Mouse (Mus musculus): ENCODE data around the gene Cmc1. TPM values are rescaled to one million over a fixed set of nuclear protein-coding genes. Genes with fewer than 3 reads are reported as not detected.

Gene Cmc1
- polyA plus RNA-seq (2014; fragmentation: Illumina TruSeq; extraction: RNeasy Lipid Tissue Mini Kit (QIAGEN cat#74804); ENCODE audit: low read depth, low replicate concordance) = 123 TPM

GRCm38 (mm10) chr9:118149407-118150402, at the start of gene Cmc1:
TSS of gene Cmc1 (minus strand) at chr9:118150177.

GRCm38 (mm10) chr9:118040218-118041021, 109.6 kb downstream of the Cmc1 start, which contains the start of gene Azi2:
TSS of gene Azi2 (plus strand) at chr9:118040499.

Other genes starting within 250 kb of the Cmc1 start
- gene Azi2, start 109.7 kb downstream of the Cmc1 start, polyA plus RNA-seq (2014; fragmentation: Illumina TruSeq; extraction: RNeasy Lipid Tissue Mini Kit (QIAGEN cat#74804); ENCODE audit: low read depth, low replicate concordance) = 183 TPM

All from kidney, adult 10 weeks (tissue).